Mouse (Mus musculus) ES-Bruce4 (cell line): ENCODE measurements around the gene Lysmd3.

ENCODE experiments used
- CTCF ChIP-seq: IDR thresholded peaks from one replicate; pipeline ENCODE4 v1.8.1; 2011; ENCODE audit warnings: low read depth, low read length
- POLR2A ChIP-seq: IDR thresholded peaks from one replicate; pipeline ENCODE4 v1.8.1; 2011; ENCODE audit warnings: low read length; ENCODE audit not compliant: insufficient read depth

- no peak for TF ChIP-seq CTCF
- TF ChIP-seq POLR2A: peak; percentile 75
Observed at GRCm38 (mm10) chr13:81632720-81633415, 24.6 kb upstream of the Lysmd3 start, which contains the start of gene Adgrv1.
